Mouse (Mus musculus) cerebellum, postnatal 4 days (tissue): ENCODE measurements at regions not wholly inside any gene's neighbourhood (a gene's known extent, or its start where the extent isn't known, plus 50 kb on each side); places are given as distances from the start of the nearest gene placed in this dataset.
A peak's percentile ranks its signal among the peaks of the same experiment; 100 is the strongest.

ENCODE experiments used
- DNase-seq, 2 experiments: peaks; one replicate each; pipeline ENCODE4 v3.0.0; 2022; ENCODE audit warnings: low spot score in 2 of 2, mixed read lengths in 1 of 2

GRCm38 (mm10) chr3:74657170-74657569 lies 507.7 kb downstream of the Zbbx start:
- DNase-seq, result no peak

- DNase-seq, result no peak
These were observed 532.2 kb downstream of the Zbbx start for GRCm38 (mm10) chr3:74632623-74633022.

- no peak for DNase-seq
These were observed 563.4 kb downstream of the Zbbx start for GRCm38 (mm10) chr3:74601328-74602007.

- DNase-seq, result no peak
These were observed 576.0 kb downstream of the Zbbx start for GRCm38 (mm10) chr3:74588703-74589362.

- DNase-seq, result no peak
These were observed 599.7 kb downstream of the Zbbx start for GRCm38 (mm10) chr3:74565176-74565575.

GRCm38 (mm10) chr3:74534795-74535194 lies 630.0 kb downstream of the Zbbx start:
- peak; percentile 31 to 65 for DNase-seq

GRCm38 (mm10) chr3:74534006-74534698 lies 630.7 kb downstream of the Zbbx start:
- no peak for DNase-seq

- DNase-seq, result no peak
These were observed 681.1 kb downstream of the Zbbx start for GRCm38 (mm10) chr3:74483741-74484140.
